Mouse (Mus musculus) cerebellum, postnatal 25 days (tissue): ENCODE results near the gene Igsf9.

Source experiments
- DNase-seq, 2 experiments: peaks; one replicate each; pipeline ENCODE4 v3.0.0; 2021; ENCODE audit warnings: mixed read lengths in 2 of 2

Gene Igsf9

DNA sequence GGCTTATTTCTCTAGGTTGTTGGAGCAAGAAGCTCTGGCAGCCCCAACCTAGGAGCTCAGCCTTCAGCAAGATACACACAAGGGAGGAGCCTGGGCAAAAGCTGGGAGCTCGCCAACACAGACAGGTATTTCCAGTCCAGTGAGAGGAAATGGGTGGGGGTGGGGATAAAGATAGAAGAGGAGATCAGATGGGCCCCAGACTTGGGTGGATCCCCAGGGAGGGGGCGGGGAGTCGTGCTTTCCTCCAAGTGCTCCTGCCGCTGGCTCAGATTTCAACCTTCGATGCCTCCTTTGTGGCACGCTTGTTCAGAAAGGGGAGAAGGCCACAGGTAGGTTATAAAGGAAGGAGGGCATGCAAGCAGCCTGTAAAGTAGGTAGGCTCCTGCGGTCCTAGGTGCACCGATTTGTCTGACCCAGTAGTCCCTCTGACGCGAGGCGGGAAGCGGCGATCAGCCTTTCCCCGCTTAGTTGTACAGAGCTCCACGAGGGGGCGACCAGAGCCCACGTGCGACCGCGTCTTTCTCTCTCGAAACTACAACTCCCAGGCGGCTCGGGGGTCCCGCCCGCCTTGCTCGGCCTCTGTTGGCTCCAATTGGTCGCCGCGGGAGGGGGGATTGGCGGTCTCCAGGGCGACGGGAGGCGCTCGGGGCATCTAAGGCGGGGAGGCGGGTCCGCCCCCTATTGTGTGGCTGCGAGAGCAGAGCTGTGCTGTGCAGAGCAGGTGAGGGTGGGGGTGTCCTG is at the start of gene Igsf9:
TSS of gene Igsf9 (plus strand) at position 249 of the 741 bp plus-strand sequence.
- peak; percentile 82 to 92 for DNase-seq

DNA sequence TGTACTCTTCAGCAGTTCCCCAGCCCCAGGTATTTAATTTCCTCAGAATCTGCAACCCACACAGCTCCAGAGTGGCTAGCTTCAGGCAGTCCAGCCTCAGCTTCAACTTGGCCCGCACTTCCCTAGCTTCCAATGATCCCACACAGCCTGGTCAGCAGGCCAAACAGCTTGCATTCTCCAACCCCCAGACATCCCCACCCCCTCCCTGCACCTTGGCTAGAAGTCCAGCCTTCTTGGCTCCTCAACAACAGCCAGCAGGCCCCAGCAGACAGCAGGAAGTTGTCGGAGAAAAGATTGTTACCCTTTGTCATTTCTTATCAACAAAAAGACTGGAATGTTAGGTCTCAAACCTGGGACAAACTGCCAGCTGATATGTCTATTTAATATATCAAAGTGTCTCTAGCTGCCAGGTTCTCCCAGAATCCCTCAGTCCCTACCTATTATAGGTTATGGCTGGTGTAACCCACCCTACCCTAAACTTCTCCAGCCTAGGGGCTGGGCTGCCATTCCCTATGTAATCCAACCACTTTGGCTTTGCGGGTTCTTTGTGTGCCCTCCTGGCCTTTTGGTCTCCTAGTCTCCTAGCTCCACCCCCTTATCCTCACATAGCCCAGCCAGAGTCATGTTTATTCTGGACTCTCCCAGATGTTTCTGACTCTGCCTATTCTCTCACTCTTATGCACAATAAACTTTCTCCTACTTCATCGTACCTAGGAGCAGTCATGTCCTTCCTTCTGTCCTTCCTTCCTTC is 49.6 kb upstream of the Igsf9 start:
- peak; percentile 16 to 43 for DNase-seq

DNA sequence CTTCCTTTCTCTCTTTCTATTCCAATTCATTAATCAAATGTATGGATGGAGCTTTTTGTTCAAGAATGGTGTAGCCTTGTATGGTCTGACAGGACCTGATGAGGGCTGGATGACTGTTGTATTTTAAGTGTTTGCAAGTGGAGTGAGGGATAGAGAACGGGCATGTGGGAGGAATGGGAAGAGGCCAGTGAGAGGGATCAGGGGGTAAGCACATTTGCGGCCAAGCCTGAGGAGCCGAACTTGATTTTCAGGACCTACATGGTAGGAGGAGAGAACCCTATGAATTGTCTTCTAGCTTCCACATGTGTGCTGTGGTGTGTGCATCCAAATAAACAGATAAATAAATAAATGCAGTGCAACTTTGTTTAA is 49.0 kb upstream of the Igsf9 start:
- DNase-seq = no peak

DNA sequence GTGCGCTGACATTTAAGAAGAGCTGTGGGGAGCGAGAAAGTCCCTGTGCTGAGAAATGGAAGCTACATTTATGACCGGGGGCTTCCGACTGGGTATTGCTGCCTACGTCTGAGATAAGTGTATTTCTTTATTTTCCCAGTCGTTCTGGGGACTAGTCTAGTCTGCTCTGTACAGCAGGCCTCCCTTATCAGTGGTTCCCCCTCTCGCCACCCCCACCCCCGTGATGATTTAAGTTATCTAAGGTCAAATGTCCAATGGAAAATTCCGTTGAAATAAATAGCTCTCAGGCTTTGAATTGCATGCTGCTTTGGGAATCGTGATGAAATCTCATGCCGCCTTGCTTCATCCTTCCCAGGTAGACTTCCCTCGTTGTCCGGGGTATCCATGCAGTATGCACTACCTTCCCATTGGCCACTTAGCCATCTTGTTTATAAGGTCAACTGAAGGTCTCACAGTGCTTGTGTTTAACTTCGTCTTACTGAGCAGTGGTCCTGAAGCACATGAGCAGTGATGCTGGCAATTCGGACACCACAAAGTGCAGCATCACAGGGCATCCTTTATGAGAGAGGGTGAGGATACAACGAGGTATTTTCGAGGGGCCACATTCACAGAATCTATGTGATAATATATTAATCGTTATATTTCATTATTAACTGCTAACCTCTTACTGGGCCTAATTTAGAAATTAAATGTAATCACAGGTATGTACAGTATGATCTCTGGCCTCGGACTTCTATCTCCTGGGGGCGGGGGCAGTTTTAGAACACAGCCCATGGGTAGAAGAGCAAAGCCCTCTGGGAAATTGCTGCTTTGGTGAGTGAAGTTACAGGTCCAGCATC is 48.4 kb upstream of the Igsf9 start:
- DNase-seq = no peak

DNA sequence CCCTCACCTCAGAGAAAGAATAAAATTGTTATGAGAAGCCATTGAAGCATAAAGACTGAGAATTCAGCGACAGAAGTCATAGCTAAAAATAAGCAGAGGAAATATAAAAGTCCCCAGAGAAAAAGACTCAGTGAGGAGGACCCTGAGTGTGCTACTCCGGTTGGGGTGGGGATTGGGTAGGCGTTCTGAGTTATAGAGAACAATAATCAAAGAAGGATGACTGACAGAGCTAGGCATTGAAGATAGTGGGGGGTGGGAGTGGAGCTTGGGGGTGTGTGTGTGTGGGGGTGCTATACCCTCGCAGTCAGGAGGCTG is 47.8 kb upstream of the Igsf9 start:
- DNase-seq = no peak

DNA sequence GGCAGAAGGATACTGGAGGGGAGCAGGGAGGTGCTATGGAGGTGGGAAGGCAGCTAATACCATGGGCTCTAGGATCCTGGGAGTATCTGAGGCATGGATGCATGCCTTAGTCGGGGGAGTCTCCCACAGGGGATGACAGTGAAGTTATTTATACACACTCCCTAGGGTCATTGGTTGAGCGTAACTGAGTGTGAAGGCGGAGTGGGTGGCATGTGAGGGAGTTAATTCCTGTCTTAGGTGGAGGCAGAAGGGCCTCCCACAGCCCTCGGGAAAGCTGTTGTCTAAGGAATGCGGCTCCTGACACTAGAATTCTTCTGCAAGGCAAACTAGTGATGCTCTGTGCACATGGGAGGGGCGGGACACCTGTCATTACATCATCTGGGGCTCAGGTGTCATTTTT is 44.8 kb upstream of the Igsf9 start:
- no peak for DNase-seq

DNA sequence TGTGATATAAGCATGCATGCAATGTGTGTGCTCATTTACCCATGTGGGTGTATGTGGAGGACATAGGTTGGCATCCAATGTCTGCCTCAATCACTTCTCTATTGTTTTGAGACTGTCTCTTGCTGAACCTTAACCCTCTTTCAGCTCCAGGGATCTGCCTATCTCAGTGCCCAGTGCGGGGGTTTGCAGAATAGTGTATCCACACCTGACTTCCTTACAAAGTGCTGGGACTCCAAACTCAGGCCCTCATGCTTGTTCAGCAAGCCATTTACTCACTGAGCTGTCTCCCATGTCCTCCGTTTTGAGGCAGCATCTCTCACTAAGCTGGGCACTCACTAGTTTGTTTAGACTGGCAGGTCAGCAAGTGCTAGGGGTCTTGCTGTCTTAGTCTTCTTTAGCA is 43.0 kb upstream of the Igsf9 start:
- DNase-seq = no peak

DNA sequence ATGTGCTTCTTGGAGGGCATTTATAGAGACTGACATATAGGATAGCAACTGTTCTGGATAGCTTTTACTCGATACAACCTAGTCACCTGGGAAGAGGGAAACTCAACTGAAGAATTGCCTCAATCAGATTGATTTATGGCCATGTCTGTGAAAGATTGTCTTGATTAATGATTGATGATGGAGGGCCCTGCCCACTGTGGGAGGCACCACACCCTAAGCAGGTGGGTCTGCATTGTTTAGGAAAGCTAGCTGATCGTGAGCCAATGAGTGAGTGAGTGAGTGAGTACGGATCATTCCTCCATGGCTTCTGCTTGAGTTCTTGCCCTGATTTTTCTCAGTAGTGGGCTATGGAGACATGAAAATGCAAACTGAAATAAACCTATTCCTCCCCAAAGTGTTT is 41.1 kb upstream of the Igsf9 start:
- no peak for DNase-seq

DNA sequence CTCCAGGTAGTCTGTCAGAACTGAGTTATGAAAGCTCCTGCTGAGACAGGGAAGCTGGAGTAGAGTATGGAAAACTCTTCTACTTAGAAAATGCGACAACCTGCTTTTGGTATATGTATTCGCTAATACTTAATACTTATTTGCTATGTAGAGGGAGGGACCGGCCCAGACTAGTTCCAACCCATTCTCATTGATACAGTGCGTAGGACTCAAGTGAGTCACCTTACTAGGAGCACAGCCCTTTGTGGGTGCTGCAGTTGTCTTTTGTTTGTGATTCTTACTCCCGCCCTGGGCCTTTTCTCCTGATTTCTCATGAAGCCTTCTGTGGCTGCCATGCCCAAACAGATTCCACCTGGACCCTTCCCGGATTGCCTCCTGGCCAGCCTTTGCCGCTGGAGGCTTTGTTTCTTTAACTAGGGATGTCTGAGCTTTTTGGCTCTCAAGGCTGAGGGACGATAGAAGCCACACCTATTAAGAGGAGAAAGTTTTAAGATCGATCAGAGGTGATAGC is 39.6 kb upstream of the Igsf9 start:
- DNase-seq = no peak

DNA sequence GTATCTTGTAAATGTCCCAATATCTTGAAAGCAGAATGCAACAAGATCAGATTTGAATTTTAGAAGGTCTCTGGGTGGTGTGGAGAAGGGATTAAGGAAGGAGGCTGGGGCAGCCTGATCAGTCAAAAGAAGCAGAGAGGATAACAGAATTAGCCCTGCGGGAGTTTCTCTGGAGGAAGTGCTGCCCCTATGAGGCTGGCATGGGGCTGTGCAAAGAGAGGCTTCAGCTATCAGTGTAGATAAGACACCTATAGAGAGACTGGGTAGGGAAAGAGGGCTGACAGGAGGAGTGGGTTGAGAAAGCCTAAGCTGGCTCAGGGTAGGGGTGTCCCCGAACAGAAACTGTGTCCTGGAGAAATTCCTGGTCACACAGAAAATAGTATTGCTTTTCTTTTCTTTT is 31.4 kb upstream of the Igsf9 start:
- no peak for DNase-seq

DNA sequence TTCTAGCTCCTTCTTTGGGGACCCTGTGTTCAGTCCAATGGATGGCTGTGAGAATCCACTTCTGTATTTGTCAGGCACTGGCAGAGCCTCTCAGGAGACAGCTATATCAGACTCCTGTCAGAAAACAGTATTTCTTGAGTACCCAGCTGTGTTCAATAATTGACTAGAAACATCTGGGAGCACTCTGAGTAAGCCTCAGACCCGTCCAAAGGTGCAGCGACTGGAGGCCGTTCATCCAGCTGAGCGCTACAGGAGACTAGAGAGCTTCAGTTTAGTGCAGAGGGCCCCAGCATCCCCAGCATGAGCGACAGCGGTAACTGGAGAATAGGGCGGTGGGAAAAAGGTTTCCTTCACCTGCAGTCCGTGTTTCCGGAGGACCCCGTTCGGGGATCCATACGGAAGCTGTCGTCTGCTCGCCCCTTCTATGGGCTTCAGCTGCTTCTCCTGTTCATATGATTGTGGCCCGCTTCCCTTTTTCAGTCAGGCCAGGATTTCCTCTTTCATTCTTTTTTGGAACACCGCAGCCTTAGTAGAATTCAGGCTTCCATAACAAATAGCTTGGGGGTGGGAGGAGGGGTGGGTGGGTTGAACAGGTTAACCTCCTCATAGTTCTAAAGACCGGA is 30.6 kb upstream of the Igsf9 start:
- no peak for DNase-seq

DNA sequence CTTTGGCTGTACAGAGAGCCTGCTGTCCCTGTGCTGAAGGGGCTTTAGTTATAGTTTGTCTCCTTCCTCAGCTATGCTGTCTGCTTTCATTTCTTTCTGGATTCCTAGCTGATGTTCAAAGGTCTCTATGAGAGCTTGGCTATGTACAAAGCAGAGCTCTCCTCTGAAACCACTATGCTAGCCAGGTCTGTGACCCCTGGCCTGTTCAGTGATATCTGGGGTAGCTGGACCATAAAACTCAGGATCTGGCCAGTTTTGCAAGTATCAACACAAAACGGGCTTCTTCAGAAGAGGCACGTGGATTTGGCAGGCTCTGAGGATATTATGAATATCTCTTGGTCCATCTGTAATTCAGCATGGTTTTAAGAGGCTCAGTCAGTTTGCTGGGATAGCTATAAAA is 28.7 kb upstream of the Igsf9 start:
- no peak for DNase-seq

DNA sequence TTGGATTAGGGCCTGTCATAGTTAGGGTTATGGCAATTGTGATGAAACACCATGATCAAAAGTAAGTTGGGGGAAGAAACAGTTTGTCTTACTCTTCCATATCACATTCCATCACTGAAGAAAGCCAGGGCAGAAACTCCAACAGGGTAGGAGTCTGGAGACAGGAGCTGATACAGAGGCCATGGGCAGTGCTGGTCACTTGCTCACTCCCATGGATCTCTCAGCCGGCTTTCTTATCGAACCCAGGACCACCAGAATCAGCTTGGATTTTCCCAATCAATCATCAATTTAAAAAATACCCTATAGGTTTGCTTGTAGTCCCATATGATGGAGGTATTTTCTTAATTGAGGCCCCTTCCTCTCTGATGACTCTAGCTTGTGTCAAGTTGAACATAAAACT is 27.8 kb upstream of the Igsf9 start:
- no peak for DNase-seq

DNA sequence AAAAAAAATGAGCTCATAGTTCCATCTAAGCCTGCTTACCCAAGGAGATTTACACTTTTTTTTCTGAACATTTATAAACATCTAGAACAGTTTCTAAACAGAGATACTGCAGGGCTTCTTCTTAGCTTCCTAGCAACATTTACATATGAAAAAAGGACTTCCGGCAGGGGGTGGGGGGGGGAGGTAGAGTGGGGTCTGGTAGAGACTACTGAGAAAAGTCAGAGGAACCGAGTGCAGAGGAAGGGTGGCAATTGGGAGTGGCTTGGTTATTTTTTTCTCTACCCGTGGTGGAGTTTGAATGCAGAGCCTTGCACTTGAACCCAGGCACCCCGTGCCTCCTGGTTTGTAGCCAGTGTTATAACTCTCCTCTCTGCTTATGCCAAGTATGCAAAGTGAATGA is 26.2 kb upstream of the Igsf9 start:
- no peak for DNase-seq

DNA sequence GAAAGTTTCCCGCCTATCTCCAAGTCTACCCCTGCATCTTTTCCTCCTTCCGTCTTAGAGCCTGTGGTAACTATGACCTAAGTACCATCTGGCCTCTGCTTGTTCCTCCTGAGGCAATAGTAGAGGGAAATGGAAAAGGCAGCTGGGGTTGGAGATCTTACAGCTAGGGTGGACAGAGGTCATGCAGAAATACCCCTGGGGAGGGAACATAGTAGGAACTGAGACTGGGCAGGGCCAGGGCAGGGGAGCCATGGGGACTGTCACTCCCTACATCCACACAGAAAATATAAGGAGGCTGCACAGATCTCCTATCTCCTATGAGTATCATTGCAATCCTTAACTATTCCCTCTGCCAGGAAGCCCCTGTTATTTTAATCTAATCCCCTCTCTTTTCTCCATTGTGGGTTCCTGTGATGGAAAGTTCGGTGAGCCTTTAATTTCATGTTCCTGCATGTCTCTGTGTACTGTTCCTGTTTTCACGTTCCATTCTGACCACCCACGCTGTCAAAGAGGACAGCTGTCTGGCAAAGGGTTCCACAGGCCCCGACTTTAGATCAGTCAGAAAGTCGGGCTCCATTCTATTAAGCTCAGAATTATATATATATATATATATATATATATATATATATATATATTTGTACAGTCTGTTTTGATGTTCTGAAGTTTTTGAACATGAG is 25.4 kb upstream of the Igsf9 start:
- DNase-seq = no peak

DNA sequence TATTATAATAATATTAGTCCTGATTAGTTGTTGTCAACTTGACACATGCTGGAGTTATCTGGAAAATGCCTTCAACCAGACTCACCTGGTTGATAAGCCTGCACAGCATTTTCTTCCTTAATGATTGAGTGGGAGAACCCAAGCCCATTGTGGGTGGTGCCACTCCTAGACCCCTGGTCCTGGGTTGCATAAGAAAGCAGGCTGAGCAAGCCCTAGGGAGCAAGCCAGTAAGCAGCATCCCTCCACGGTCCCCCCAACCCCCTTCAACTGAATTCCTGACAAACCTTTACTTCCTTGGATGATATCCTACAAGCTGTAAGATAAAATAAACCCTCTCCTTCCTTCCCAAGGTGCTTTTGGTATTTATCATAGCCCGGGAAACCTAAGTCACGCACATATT is 24.4 kb upstream of the Igsf9 start:
- no peak for DNase-seq

DNA sequence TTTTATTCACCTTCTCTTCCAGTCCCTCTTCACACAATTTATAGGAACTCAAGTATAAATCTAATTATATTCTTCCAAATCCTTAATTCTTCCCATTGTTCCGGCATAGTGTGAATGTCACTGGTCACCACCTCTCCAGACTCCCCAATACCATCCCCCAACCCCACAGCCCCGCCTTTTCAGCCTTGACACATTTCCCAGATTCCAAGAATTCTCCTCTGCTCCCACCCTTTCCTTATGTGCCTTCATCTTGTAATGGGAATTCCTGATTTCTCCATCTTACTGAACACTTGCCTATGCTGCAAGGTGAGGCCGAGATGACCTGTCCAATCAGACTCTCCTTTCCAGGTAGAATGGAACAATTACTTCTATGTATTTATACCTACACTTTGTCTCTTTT is 23.5 kb upstream of the Igsf9 start:
- DNase-seq = no peak

DNA sequence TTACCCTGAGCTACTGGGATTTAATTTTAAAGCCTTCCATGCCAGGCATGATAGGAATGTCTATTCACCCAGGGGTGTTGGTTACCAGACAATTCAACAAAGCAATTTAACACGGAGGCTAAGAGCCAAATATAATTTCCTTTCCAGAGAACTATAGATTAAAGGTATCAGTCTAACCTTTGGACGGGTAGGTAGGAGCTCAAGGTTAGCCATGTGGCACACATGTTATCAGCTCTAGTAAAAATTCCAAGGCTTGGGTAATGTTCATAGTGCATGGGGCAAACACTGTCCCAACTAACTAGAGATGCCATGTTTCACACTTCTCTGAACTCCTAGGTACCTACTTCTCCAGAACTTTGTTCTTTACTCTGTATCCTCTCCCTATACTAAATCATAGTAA is 20.0 kb upstream of the Igsf9 start:
- DNase-seq = no peak

DNA sequence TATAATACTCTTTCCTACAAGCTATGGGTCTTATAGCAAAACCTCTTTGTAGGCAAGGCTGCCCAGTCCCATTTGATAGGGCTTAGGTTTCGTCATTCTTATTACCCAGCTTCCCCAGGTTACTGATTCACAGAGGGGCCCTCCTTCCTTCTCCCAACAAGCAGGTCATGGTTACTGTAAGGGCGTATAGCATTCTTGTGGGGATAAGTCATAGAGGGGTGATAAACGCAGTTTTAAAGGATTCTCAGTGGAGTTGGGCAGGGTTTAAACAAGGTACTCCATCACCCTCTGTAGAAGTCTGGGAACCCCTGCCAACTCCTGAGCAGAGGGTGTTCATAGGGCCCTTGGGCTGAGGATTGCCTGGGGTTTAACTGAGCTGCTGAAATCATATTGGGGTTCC is 19.1 kb upstream of the Igsf9 start:
- DNase-seq = no peak

DNA sequence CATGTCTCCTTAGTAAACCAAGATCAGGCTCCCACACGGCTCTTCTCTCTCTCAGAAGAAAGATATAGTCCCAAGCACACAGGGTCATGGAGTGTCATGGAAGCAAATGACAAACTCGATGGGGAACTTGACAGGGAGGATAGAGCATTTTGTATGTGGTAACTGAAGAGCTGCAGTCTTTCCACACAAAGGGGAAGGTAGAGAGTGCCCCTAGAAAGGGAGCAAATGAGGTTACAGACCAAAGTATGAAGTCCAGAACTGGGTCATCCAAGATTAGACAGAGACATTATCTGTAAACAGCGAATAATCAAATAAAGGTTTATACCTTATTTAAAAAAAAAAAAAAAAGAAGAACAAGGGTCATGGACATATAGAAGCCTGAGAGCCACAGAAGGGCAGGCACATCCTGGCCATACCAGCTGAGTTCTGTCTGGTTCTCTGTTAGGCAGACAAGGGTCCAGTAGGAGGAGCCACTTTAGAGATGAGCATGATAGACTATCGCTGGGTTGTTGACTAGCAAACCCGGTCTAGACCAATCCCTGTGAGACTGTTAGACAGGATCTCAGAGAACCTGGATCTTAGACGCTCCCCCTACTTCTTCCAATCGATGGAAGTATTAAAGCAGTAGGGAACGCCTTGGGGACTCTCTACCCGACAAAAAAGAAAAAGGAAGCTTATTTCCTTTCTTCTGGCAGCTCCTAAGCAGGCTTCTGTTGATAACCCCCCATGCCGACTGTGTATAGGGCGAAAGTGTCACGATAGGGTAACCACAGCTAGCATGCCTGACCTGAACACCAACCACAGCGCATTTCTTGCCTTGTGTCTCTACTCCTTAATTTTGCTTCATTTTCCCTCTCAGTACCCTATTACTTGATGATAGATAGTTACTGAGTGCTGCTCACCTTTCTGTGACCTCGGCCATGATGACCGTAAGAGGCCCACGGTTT is 17.9 kb upstream of the Igsf9 start:
- no peak for DNase-seq

DNA sequence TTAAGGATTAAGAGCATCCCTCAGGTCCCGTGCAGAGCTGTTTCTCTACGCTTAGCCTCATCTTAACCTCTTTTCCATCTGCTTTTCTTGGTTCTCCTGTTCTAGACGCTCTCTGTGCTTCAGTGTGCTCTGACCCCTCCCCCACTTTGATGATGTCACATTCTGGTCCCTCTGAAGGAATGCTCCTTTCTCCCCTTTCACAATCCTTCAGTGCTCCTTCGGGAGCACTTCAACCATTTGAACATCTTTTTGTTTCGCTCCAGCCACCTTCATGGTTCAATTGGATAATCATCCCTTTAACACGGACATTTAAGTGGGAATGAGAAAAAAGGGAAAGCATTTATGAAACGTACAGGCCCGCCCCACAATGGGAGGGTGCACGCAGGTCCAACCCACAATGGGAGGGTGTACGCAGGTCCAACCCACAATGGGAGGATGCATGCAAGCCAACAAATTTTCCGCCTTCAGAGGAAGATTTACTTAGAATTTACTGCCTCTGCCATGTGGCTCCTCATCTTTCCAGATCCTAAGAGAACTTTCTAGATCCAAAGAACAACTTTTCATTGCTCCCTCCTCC is 13.2 kb upstream of the Igsf9 start:
- no peak for DNase-seq
